Mouse (Mus musculus): ENCODE results near the gene 1700031F05Rik.
"Not testable (repeated sequence)": the region's sequence is repeated elsewhere in the genome, so short reads cannot be mapped to it uniquely, and the experiment has no call there.

DNA sequence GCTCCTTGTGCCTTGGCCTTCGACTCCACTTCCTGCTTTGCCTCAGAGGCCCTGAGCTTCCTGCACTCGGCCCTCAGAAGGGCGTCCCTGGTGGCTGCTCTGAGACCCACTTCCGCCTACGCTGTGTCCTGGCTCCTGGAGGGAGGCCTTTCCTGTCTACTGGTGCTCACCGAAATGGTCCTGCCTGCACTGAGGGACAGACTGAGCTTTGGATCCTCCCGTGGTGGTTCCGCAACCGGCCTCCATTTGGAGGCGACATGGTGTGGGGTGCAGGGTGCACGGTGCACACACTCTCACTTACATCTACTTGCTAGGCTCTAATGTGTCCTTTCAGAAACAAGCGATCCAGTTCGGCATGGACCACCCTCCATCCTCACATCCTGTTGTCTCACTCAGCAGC lies 13.3 kb downstream of the 1700031F05Rik start, which contains the start of gene Dmrtc1c2:
- not testable (repeated sequence) for TF ChIP-seq CTCF, EP300 (IDR thresholded peaks at IDR 0.05; ENCODE audit: low read depth)
